Mouse (Mus musculus) kidney, embryonic 16.5 days (tissue): Measurements from ENCODE around the gene Gm17660. TPM values are rescaled to one million over a fixed set of nuclear protein-coding genes. Genes with fewer than 3 reads are reported as not detected.

Experiments used
- ATAC-seq: fragments of 200-750 bp; cut with Nextera tagmentation; 2 replicates; pipeline ENCODE4 v1.8.0; 2017; ENCODE audit warnings: moderate TSS enrichment; ENCODE audit not compliant: low FRiP score, low TSS enrichment
- H3K27ac ChIP-seq: fragments of 300-500 bp; sonication (generic); 2 replicates; pipeline ENCODE4 v1.5.1; 2014; ENCODE audit warnings: low read length
- H3K27me3 ChIP-seq: fragments of 300-500 bp; sonication (generic); 2 replicates; pipeline ENCODE4 v1.6.1; 2014; ENCODE audit warnings: low read length, control low read depth, mixed read lengths; ENCODE audit not compliant: insufficient read depth
- H3K36me3 ChIP-seq: fragments of 300-500 bp; sonication (generic); 2 replicates; pipeline ENCODE4 v1.6.1; 2014; ENCODE audit warnings: low read length, control low read depth, mixed read lengths; ENCODE audit not compliant: insufficient read depth
- H3K4me1 ChIP-seq: fragments of 300-500 bp; sonication (generic); 2 replicates; pipeline ENCODE4 v1.6.1; 2014; ENCODE audit warnings: low read length, control low read depth, mixed read lengths; ENCODE audit not compliant: insufficient read depth
- H3K4me2 ChIP-seq: fragments of 300-500 bp; sonication (generic); replicated peaks from 2 replicates; pipeline ENCODE4 v1.6.1; 2014; ENCODE audit warnings: low read depth, low read length
- H3K4me3 ChIP-seq: fragments of 300-500 bp; sonication (generic); 2 replicates; pipeline ENCODE4 v1.5.1; 2014; ENCODE audit warnings: mild to moderate bottlenecking, low read length
- H3K9ac ChIP-seq: fragments of 300-500 bp; sonication (generic); replicated peaks from 2 replicates; pipeline ENCODE4 v1.6.1; 2014; ENCODE audit warnings: low read length
- H3K9me3 ChIP-seq: fragments of 300-500 bp; sonication (generic); 2 replicates; pipeline ENCODE4 v1.6.1; 2016; ENCODE audit warnings: low read length, control low read depth
- WGBS: fragments of 180-500 bp; shearing (Covaris S2); extraction: QIAGEN DNeasy Blood & Tissue Kit; methylation state at CpG from one replicate; pipeline ENCODE4 v1.1.7; 2014; 5-methylcytosine and 5-hydroxymethylcytosine counted together
- polyA plus RNA-seq: library from polyadenylated mRNA; unstranded; fragments of >200 nt; fragmentation: Nextera tagmentation; extraction: Ambion mirVana; gene quantifications from 2 replicates; pipeline ENCODE4 v1.2.1, GENCODE M21; 2015

Gm17660 gene
- polyA plus RNA-seq, 1 experiment from 2014 or later, result not detected

- H3K27ac ChIP-seq, result peak overlapping the region; percentile 85
- no peaks in the 10 kb centered on the region for H3K9me3 ChIP-seq
- no peak overlapping the region for H3K4me3 ChIP-seq
- peaks cover 56% of the 10 kb centered on the region for H3K4me1 ChIP-seq
- WGBS, result 16% methylated on average over 3 of the region's 3 CpGs
- H3K4me2 ChIP-seq, result peak overlapping the region; percentile 52
- no peaks in the 10 kb centered on the region for H3K27me3 ChIP-seq
- ATAC-seq, result peak; percentile 87
- H3K36me3 ChIP-seq, result no peaks in the 10 kb centered on the region
- no peak overlapping the region for H3K9ac ChIP-seq
Observed at GRCm38 (mm10) chr5:104109516-104109915, 32.1 kb upstream of the Gm17660 start.

DNA sequence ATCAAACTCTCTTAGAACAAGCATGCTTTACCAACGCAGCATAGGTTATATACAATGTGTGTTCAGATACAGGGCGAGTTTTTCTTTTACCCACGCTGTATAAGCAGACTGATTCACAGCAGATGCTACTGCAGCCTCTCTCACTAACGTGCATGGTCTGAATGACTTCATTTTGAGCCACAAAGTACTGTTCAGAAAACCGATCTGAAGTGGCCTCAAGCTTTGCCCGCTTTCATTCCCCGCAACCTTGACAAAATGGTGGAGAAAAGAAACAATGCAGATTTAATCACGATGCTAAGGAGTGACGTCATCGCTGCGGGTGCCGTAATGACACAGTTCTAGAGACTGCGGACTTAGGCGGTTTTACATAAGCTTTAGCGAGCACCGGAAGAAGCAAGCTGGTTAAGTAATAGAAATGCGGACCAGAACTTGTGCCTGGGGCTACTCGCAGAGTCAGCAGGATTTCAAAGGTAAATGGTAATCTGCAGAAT lies 31.5 kb upstream of the Gm17660 start:
- no peaks in the 10 kb centered on the region for H3K27me3 ChIP-seq
- WGBS, result 23% methylated on average over 18 of the region's 18 CpGs
- H3K9ac ChIP-seq, result peak overlapping the region; percentile 49
- H3K9me3 ChIP-seq, result no peaks in the 10 kb centered on the region
- ATAC-seq, result peak; percentile 23; the same call in 1 of the 2 replicates
- peak overlapping the region; percentile 85 for H3K27ac ChIP-seq
- H3K36me3 ChIP-seq, result no peaks in the 10 kb centered on the region
- H3K4me3 ChIP-seq, result peak overlapping the region; percentile 27
- peaks cover 56% of the 10 kb centered on the region for H3K4me1 ChIP-seq
- H3K4me2 ChIP-seq, result peak overlapping the region; percentile 52

GRCm38 (mm10) chr5:104108127-104108875 lies 30.9 kb upstream of the Gm17660 start:
- ATAC-seq, result peak; percentile 42; the same call in 1 of the 2 replicates
- H3K36me3 ChIP-seq, result no peaks in the 10 kb centered on the region
- peak overlapping the region; percentile 85 for H3K27ac ChIP-seq
- no peaks in the 10 kb centered on the region for H3K9me3 ChIP-seq
- no peaks in the 10 kb centered on the region for H3K27me3 ChIP-seq
- peak overlapping the region; percentile 27 for H3K4me3 ChIP-seq
- peak overlapping the region; percentile 52 for H3K4me2 ChIP-seq
- WGBS, result 47% methylated on average over 11 of the region's 11 CpGs
- H3K9ac ChIP-seq, result peak overlapping the region; percentile 7
- peaks cover 52% of the 10 kb centered on the region for H3K4me1 ChIP-seq

DNA sequence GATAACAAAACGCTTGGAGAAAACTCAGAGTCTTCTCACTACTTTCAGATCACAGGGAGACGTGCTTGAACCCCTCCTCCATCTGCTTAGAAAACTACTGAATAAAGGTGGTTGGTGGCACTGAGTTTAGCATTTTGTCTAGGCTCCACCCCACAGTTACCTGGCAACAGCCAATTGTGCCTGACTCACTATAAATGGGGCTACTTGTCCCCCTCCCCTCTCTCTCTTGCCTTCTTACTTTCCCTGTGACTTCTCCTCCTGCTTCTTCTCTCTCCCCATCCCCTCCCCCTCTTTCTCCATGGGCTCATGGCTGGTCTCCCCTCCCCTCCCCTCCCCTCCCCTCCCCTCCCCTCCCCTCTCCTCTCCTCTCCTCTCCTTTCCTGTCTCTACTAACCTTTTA lies 26.7 kb upstream of the Gm17660 start:
- Histone ChIP-seq H3K4me1 (peaks cover 29% of the 10 kb centered on the region), H3K4me2 (no peak overlapping the region), H3K9ac (no peak overlapping the region), H3K36me3 (no peaks in the 10 kb centered on the region), H3K9me3 (no peaks in the 10 kb centered on the region), H3K4me3 (no peak overlapping the region), H3K27me3 (no peaks in the 10 kb centered on the region), H3K27ac (no peak overlapping the region)
- 62% methylated on average over 2 of the region's 2 CpGs for WGBS
- ATAC-seq, result no peak

DNA sequence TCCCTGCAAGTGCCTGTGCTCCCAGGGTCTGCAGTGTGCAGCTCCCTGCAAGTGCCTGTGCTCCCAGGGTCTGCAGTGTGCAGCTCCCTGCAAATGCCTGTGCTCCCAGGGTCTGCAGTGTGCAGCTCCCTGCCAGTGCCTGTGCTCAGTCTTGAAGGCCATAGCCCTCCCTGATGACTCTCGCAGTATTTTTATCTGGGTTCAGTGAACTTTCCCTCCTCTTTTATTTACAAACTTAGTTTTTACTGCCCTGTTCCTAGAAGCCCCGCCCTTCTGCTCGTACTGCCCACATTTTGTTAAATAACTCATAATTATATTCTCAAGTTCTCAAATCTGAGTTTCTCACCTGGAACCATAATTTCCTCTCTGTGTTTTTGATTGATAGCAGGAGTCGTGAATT lies 25.8 kb upstream of the Gm17660 start:
- no peaks in the 10 kb centered on the region for H3K27me3 ChIP-seq
- no peaks in the 10 kb centered on the region for H3K36me3 ChIP-seq
- H3K27ac ChIP-seq, result no peak overlapping the region
- no peak overlapping the region for H3K4me3 ChIP-seq
- WGBS, result 46% methylated on average over 4 of the region's 4 CpGs
- H3K9ac ChIP-seq, result no peak overlapping the region
- no peak for ATAC-seq
- H3K4me1 ChIP-seq, result peaks cover 22% of the 10 kb centered on the region
- H3K9me3 ChIP-seq, result no peaks in the 10 kb centered on the region
- H3K4me2 ChIP-seq, result no peak overlapping the region

- no peaks in the 10 kb centered on the region for H3K27me3 ChIP-seq
- H3K9ac ChIP-seq, result 0 out of 2 replicates have a peak overlapping the region, but pooled peaks have one; percentile 26
- H3K4me3 ChIP-seq, result no peak overlapping the region
- no peak overlapping the region; the same call in 1 of the 2 replicates for H3K27ac ChIP-seq
- no peaks in the 10 kb centered on the region for H3K36me3 ChIP-seq
- no peaks in the 10 kb centered on the region for H3K9me3 ChIP-seq
- peak; percentile 42; the same call in 1 of the 2 replicates for ATAC-seq
- peaks cover 17% of the 10 kb centered on the region for H3K4me1 ChIP-seq
- 24% methylated on average over 10 of the region's 10 CpGs for WGBS
- no peak overlapping the region for H3K4me2 ChIP-seq
Observed at GRCm38 (mm10) chr5:104101678-104102531, 24.5 kb upstream of the Gm17660 start.

- ATAC-seq, result peak; percentile 84
- H3K4me2 ChIP-seq, result peak overlapping the region; percentile 28
- WGBS, result 33% methylated on average over 16 of the region's 16 CpGs
- H3K4me3 ChIP-seq, result no peak overlapping the region
- H3K36me3 ChIP-seq, result no peaks in the 10 kb centered on the region
- H3K27me3 ChIP-seq, result no peaks in the 10 kb centered on the region
- H3K9me3 ChIP-seq, result no peaks in the 10 kb centered on the region
- peaks cover 17% of the 10 kb centered on the region; the same call in 1 of the 2 replicates for H3K4me1 ChIP-seq
- peak overlapping the region; percentile 78 for H3K27ac ChIP-seq
- H3K9ac ChIP-seq, result no peak overlapping the region
Observed at GRCm38 (mm10) chr5:104096078-104096938, 18.9 kb upstream of the Gm17660 start.

- no peak for ATAC-seq
- no peak overlapping the region for H3K4me3 ChIP-seq
- no peaks in the 10 kb centered on the region for H3K36me3 ChIP-seq
- peak overlapping the region; percentile 78 for H3K27ac ChIP-seq
- 59% methylated on average over 11 of the region's 11 CpGs for WGBS
- H3K9ac ChIP-seq, result no peak overlapping the region
- peak overlapping the region; percentile 28 for H3K4me2 ChIP-seq
- no peaks in the 10 kb centered on the region for H3K27me3 ChIP-seq
- peaks cover 17% of the 10 kb centered on the region; the same call in 1 of the 2 replicates for H3K4me1 ChIP-seq
- H3K9me3 ChIP-seq, result no peaks in the 10 kb centered on the region
Observed at GRCm38 (mm10) chr5:104095416-104096077, 18.1 kb upstream of the Gm17660 start.

GRCm38 (mm10) chr5:104089751-104090150 lies 12.3 kb upstream of the Gm17660 start:
- H3K27ac ChIP-seq, result no peak overlapping the region
- H3K4me3 ChIP-seq, result no peak overlapping the region
- 88% methylated on average over 2 of the region's 2 CpGs for WGBS
- ATAC-seq, result no peak
- no peaks in the 10 kb centered on the region for H3K4me1 ChIP-seq
- H3K27me3 ChIP-seq, result no peaks in the 10 kb centered on the region
- H3K9me3 ChIP-seq, result no peaks in the 10 kb centered on the region
- no peak overlapping the region for H3K4me2 ChIP-seq
- H3K36me3 ChIP-seq, result no peaks in the 10 kb centered on the region
- H3K9ac ChIP-seq, result no peak overlapping the region
